Mouse (Mus musculus) lung, embryonic 15.5 days (tissue): ENCODE measurements around the gene Gabra5. TPM values are rescaled to one million over a fixed set of nuclear protein-coding genes. Genes with fewer than 3 reads are reported as not detected.

Source experiments
- ATAC-seq: fragments of 200-750 bp; cut with Nextera tagmentation; 2 replicates; pipeline ENCODE4 v1.8.0; 2017; ENCODE audit warnings: moderate number of reproducible peaks, borderline replicate concordance; ENCODE audit not compliant: low FRiP score, low TSS enrichment; ENCODE audit errors: extremely low read depth
- H3K27ac ChIP-seq: fragments of 300-500 bp; sonication (generic); 2 replicates; pipeline ENCODE4 v1.5.1; 2015; ENCODE audit warnings: moderate library complexity, mild to moderate bottlenecking, inconsistent platforms
- H3K27me3 ChIP-seq: fragments of 300-500 bp; sonication (generic); 2 replicates; pipeline ENCODE4 v1.6.1; 2015; ENCODE audit warnings: inconsistent platforms
- H3K36me3 ChIP-seq: fragments of 300-500 bp; sonication (generic); 2 replicates; pipeline ENCODE4 v1.6.1; 2015; ENCODE audit warnings: inconsistent platforms
- H3K4me1 ChIP-seq: fragments of 300-500 bp; sonication (generic); 2 replicates; pipeline ENCODE4 v1.6.1; 2015; ENCODE audit warnings: inconsistent platforms
- H3K4me2 ChIP-seq: fragments of 300-500 bp; sonication (generic); 2 replicates; pipeline ENCODE4 v1.6.1; 2015; ENCODE audit warnings: inconsistent platforms, mild to moderate bottlenecking, moderate library complexity
- H3K4me3 ChIP-seq: fragments of 300-500 bp; sonication (generic); 2 replicates; pipeline ENCODE4 v1.5.1; 2015; ENCODE audit warnings: mild to moderate bottlenecking, inconsistent platforms
- H3K9ac ChIP-seq: fragments of 300-500 bp; sonication (generic); 2 replicates; pipeline ENCODE4 v1.6.1; 2015; ENCODE audit warnings: inconsistent platforms
- H3K9me3 ChIP-seq: fragments of 300-500 bp; sonication (generic); 2 replicates; pipeline ENCODE4 v1.6.1; 2016; ENCODE audit warnings: inconsistent platforms
- WGBS: fragments of 180-500 bp; shearing (Covaris S2); methylation state at CpG from one replicate; pipeline ENCODE4 v1.1.7; 2015; 5-methylcytosine and 5-hydroxymethylcytosine counted together
- polyA plus RNA-seq: library from polyadenylated mRNA; unstranded; fragments of >200 nt; fragmentation: Nextera tagmentation; extraction: Ambion mirVana; gene quantifications from 2 replicates; pipeline ENCODE4 v1.2.1, GENCODE M21; 2015

Gabra5 gene
- polyA plus RNA-seq, 1 experiment from 2014 or later, result not detected

DNA sequence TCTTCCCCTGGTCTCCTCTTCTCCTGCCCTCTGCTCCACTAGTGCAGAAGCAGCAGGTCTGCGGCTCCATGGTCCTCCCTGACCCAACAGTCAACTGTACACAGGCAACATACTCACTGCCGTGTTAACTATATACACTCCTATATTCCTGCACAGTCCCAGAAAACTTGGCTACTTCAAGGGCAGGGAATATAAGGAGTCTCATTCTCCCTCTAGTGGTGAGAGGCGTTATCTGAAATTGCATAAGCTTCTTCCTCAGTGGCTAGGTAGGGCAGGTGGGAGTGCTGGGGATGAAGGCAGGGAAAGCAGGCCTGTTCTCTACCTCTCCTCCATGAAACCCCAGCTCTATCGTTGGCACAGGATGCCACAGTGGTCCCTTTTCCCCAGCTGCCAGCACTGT, 125.7 kb downstream of the Gabra5 start:
- WGBS, result 22% methylated on average over 4 of the region's 4 CpGs
- no peak for ATAC-seq

DNA sequence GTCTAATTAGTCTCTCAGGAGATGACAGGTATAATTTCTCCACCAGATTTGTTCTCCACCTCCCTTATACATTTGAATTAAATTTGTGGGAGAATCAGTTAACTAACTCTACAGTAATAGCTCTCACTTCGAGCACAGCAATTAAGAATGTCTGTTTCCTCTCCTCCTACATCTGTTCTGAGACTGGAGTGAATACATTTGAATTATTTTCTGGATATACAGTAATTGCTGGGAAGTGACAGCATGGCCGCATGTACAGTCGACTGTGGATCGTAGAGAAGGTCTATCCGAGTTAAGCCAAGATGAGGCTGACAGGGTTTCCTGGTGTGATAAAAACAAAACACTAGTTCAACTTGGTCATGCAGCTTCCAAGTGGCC, 143.9 kb downstream of the Gabra5 start:
- no peak for ATAC-seq
- Histone ChIP-seq H3K4me2 (no peak overlapping the region), H3K4me1 (no peaks in the 10 kb centered on the region), H3K9ac (no peak overlapping the region), H3K27ac (no peak overlapping the region), H3K27me3 (no peaks in the 10 kb centered on the region), H3K36me3 (no peaks in the 10 kb centered on the region), H3K9me3 (no peaks in the 10 kb centered on the region), H3K4me3 (no peak overlapping the region)
- WGBS, result 75% methylated on average over 5 of the region's 5 CpGs

More for the DNA sequence above, 125.7 kb downstream of the Gabra5 start:
- Histone ChIP-seq H3K4me3 (no peak overlapping the region), H3K4me1 (peaks cover 6% of the 10 kb centered on the region; the same call in 1 of the 2 replicates), H3K4me2 (no peak overlapping the region), H3K27ac (no peak overlapping the region), H3K9ac (no peak overlapping the region), H3K9me3 (no peaks in the 10 kb centered on the region), H3K36me3 (no peaks in the 10 kb centered on the region), H3K27me3 (peaks cover 31% of the 10 kb centered on the region)

DNA sequence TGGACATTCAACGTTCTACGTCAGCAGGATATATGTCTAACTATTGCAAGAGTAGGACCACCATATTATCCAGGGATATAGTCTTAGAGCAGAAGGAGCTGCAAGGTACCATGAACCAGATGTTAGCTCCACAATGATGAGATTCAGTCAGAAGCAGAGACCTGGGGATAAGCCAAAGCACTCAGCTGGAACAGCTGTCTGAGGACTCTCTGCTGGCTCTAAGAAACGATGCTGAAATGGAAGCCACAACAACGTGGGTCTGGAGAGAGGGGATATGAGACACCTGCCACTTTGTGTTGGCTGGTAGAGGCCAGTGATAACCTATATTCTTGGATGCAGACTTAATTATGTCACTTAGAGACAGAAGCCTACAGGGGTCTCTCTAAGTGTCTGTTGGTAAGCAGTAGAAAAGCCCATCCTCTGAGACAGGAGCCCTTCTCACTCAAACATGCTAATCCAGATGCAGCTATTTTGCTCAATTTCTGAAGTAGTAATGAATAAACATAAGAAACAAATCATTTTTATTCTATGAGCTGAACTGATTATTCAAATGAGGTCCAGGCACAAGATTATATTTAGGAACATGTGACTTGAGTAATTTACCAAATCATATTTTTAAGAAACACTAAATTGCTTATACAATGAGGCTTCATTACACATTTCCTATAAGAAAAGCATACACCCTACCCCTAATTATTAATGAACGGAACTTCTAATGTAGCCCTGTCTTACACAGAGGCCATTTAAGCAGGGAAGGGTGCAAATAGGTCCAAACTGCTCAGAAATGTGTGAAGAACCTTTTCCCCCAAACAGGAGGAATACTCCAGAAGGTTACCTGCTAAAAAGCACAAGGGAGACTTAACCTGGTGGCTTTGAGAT, 144.5 kb downstream of the Gabra5 start:
- 77% methylated on average over 5 of the region's 5 CpGs for WGBS

DNA sequence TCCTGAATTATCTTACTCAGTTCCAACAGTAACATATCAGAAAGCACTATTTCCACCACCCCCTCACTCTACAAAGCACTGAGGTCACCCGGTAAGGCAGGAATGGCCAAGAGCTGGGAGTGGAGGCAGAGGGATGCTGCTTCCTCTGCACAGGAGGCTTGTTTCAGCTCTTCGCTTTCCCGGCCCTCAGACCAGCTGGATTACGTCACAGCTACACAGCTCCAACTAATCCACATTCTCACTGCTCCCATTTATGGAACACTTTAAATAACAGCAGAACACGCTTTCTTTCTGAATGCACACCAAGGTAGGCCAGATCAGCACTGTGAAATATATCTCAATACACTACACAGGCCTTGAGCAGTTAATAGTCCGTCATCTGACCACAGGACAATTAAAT, 146.0 kb downstream of the Gabra5 start:
- no peak overlapping the region for H3K9ac ChIP-seq
- no peak overlapping the region for H3K4me3 ChIP-seq
- WGBS, result 51% methylated on average over 6 of the region's 6 CpGs
- ATAC-seq, result no peak
- H3K27ac ChIP-seq, result no peak overlapping the region
- H3K9me3 ChIP-seq, result no peaks in the 10 kb centered on the region
- no peaks in the 10 kb centered on the region for H3K36me3 ChIP-seq
- no peaks in the 10 kb centered on the region for H3K4me1 ChIP-seq
- no peak overlapping the region for H3K4me2 ChIP-seq
- no peaks in the 10 kb centered on the region for H3K27me3 ChIP-seq

More for the DNA sequence above, 144.5 kb downstream of the Gabra5 start:
- Histone ChIP-seq H3K27me3 (no peaks in the 10 kb centered on the region), H3K4me2 (no peak overlapping the region), H3K9me3 (no peaks in the 10 kb centered on the region), H3K4me3 (no peak overlapping the region), H3K27ac (no peak overlapping the region), H3K4me1 (no peaks in the 10 kb centered on the region), H3K36me3 (no peaks in the 10 kb centered on the region), H3K9ac (no peak overlapping the region)
- ATAC-seq, result no peak

DNA sequence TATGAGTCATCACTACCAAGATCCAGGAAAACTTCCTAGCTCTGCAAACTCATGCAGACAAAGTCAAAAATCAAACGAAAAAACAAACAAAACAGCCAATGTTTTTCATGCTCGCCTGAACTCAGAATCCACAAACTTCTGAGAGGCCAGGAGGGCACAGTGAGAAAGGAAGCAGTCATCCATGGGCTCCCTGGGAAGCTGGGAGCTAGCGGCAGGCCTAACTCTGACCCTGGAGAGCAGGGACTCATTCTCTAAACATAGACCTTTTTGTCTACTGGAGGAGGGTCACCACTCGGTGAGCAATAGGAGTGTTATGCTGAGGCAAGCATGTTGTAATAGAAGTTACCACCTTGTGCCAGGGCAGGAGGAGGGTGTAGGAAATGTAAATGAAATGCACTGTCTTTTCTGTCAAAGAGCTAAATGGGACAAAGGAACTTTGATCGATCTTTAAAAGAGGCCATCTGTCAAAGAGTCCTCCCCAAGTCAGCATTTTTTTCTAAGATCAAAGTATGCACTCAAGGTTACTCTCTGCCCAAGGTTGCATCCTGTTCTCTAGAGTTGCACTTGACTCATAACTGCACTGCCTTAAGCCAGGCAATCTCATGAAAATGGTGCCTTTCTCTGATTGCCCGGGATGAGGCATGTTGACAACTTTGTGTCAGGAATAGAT, 151.9 kb downstream of the Gabra5 start:
- no peak for ATAC-seq
- Histone ChIP-seq H3K4me2 (no peak overlapping the region), H3K27me3 (no peaks in the 10 kb centered on the region), H3K4me3 (no peak overlapping the region), H3K9me3 (no peaks in the 10 kb centered on the region), H3K36me3 (no peaks in the 10 kb centered on the region), H3K9ac (no peak overlapping the region), H3K27ac (no peak overlapping the region), H3K4me1 (no peaks in the 10 kb centered on the region)
- 56% methylated on average over 6 of the region's 6 CpGs for WGBS

Other genes starting within 250 kb of the Gabra5 start
- 0.16 and 0.45 TPM in 2 replicates for gene Gabrg3, start 122.9 kb downstream of the Gabra5 start, polyA plus RNA-seq
- 0.26 and 0.81 TPM in 2 replicates for gene Gabrb3, start 90.4 kb downstream of the Gabra5 start, polyA plus RNA-seq